Mouse (Mus musculus) heart, adult 2 months (tissue): ENCODE results near the gene Cnot6.

ENCODE experiments used
- CTCF ChIP-seq: fragments of 200-600 bp; IDR thresholded peaks from 2 replicates; pipeline ENCODE4 v1.8.1; 2022; ENCODE audit warnings: antibody characterized with exemption, mild to moderate bottlenecking, moderate library complexity
- EP300 ChIP-seq: fragments of 200-500 bp; IDR thresholded peaks from 2 replicates; pipeline ENCODE4 v1.6.1; 2011; ENCODE audit warnings: low read depth, low read length, control low read depth; ENCODE audit not compliant: insufficient read depth

GRCm38 (mm10) chr11:49743634-49744033 lies 31.1 kb upstream of the Cnot6 start:
- no peak for TF ChIP-seq CTCF
- TF ChIP-seq EP300 = no peak
